Mouse (Mus musculus) thymus, adult 2 months (tissue): ENCODE measurements around the gene Gm42715.

Source experiments
- CTCF ChIP-seq: fragments of 200-500 bp; IDR thresholded peaks from 2 replicates; pipeline ENCODE4 v1.5.1; 2012; ENCODE audit warnings: mild to moderate bottlenecking, control low read depth, low read length, moderate library complexity, borderline replicate concordance; ENCODE audit not compliant: control insufficient read depth, poor library complexity, insufficient read depth; ENCODE audit errors: extremely low read depth
- POLR2A ChIP-seq: fragments of 200-500 bp; IDR thresholded peaks from 2 replicates; pipeline ENCODE4 v1.6.1; 2012; ENCODE audit warnings: mild to moderate bottlenecking, low read length, control low read depth, moderate library complexity; ENCODE audit not compliant: control insufficient read depth, poor library complexity, insufficient read depth; ENCODE audit errors: extremely low read depth

- TF ChIP-seq POLR2A (no peak), CTCF (no peak)
Observed at GRCm38 (mm10) chr7:127489982-127490381, 29.4 kb upstream of the Gm42715 start.
